Mouse (Mus musculus): ENCODE measurements around the gene Olfr815.
"Not testable (repeated sequence)": the region's sequence is repeated elsewhere in the genome, so short reads cannot be mapped to it uniquely, and the experiment has no call there.

GRCm38 (mm10) chr10:129905767-129906166 is at the start of gene Olfr815:
- TF ChIP-seq CTCF, EP300 (IDR thresholded peaks at IDR 0.05; ENCODE audit: low read depth): not testable (repeated sequence)

Measured in liver, embryonic 14.5 days (tissue).